Mouse (Mus musculus) left cerebral cortex, adult 9 months (tissue): Measurements from ENCODE around the gene Spred2.
"Not testable (repeated sequence)": the region's sequence is repeated elsewhere in the genome, so short reads cannot be mapped to it uniquely, and the experiment has no call there.

Experiments
- DNase-seq, 2 experiments: peaks; one replicate each; pipeline ENCODE4 v3.0.0; 2022; ENCODE audit warnings: low spot score in 2 of 2

The Spred2 gene

GRCm38 (mm10) chr11:20053951-20054350 is 129.8 kb downstream of the Spred2 start:
- DNase-seq, result no peak

GRCm38 (mm10) chr11:20054617-20055016 is 130.4 kb downstream of the Spred2 start:
- DNase-seq, result no peak

GRCm38 (mm10) chr11:20056168-20056567 is 132.0 kb downstream of the Spred2 start:
- no peak for DNase-seq

- no peak for DNase-seq
These were observed 133.3 kb downstream of the Spred2 start for GRCm38 (mm10) chr11:20057429-20057828.

- no peak for DNase-seq
These were observed 135.6 kb downstream of the Spred2 start for GRCm38 (mm10) chr11:20059736-20060135.

- DNase-seq, result not testable (repeated sequence)
These were observed 138.6 kb downstream of the Spred2 start for GRCm38 (mm10) chr11:20062801-20063200.

- DNase-seq, result not testable (repeated sequence)
These were observed 139.9 kb downstream of the Spred2 start for GRCm38 (mm10) chr11:20064086-20064485.

- DNase-seq, result no peak
These were observed 140.8 kb downstream of the Spred2 start for GRCm38 (mm10) chr11:20064926-20065325.

GRCm38 (mm10) chr11:20066106-20066505 is 141.9 kb downstream of the Spred2 start:
- DNase-seq, result no peak

GRCm38 (mm10) chr11:20067521-20067920 is 143.3 kb downstream of the Spred2 start:
- no peak for DNase-seq

- no peak for DNase-seq
These were observed 144.3 kb downstream of the Spred2 start for GRCm38 (mm10) chr11:20068346-20069004.

- DNase-seq, result peak in 1 of 2 experiments; percentile 53
These were observed 148.0 kb downstream of the Spred2 start for GRCm38 (mm10) chr11:20072174-20072573.

GRCm38 (mm10) chr11:20072826-20073225 is 148.7 kb downstream of the Spred2 start:
- no peak for DNase-seq
